Mouse (Mus musculus) bone marrow, adult 2 months (tissue): Measurements from ENCODE around the gene Scarb1. TPM values are rescaled to one million over a fixed set of nuclear protein-coding genes. Genes with fewer than 3 reads are reported as not detected.

ENCODE experiments used
- H3K27ac ChIP-seq: fragments of 200-500 bp; 2 replicates; pipeline ENCODE4 v1.5.1; 2012; ENCODE audit warnings: low read depth, mild to moderate bottlenecking, control low read depth, inconsistent platforms, low read length; ENCODE audit not compliant: control insufficient read depth, poor library complexity, insufficient read depth
- H3K4me1 ChIP-seq: fragments of 200-500 bp; 2 replicates; pipeline ENCODE4 v1.6.1; 2011; ENCODE audit warnings: low read length; ENCODE audit not compliant: control insufficient read depth, insufficient read depth
- H3K4me3 ChIP-seq: fragments of 200-500 bp; replicated peaks from 2 replicates; pipeline ENCODE3; 2011; ENCODE audit warnings: mild to moderate bottlenecking, low read depth, low read length, control low read depth; ENCODE audit not compliant: control insufficient read depth
- CTCF ChIP-seq: fragments of 200-500 bp; IDR thresholded peaks from 2 replicates; pipeline ENCODE4 v1.5.1; 2011; ENCODE audit warnings: low read length, control low read depth; ENCODE audit not compliant: control insufficient read depth, insufficient read depth
- POLR2A ChIP-seq: fragments of 200-500 bp; IDR thresholded peaks from 2 replicates; pipeline ENCODE4 v1.6.1; 2011; ENCODE audit warnings: low read depth, mild to moderate bottlenecking, control low read depth, low read length, borderline replicate concordance; ENCODE audit not compliant: control insufficient read depth
- WGBS: fragments of 180-500 bp; shearing (Covaris S2); methylation state at CpG from one replicate; pipeline ENCODE4 v1.1.7; 2018; 5-methylcytosine and 5-hydroxymethylcytosine counted together
- polyA plus RNA-seq: library from polyadenylated mRNA; stranded (reverse); fragments of >200 nt; gene quantifications from 2 replicates; pipeline ENCODE4 v1.2.4, GENCODE M21; 2011; ENCODE audit warnings: low replicate concordance; ENCODE audit not compliant: missing spikeins, insufficient read depth, insufficient read length

Gene Scarb1
- polyA plus RNA-seq, 1 experiment, result 26.9 TPM

GRCm38 (mm10) chr5:125339851-125340531, 903 bp downstream of the Scarb1 start:
- no peak for TF ChIP-seq POLR2A
- TF ChIP-seq CTCF, result no peak
- Histone ChIP-seq H3K4me1 (peaks cover 8% of the 10 kb centered on the region; the same call in 1 of the 2 replicates), H3K4me3 (peak overlapping the region; percentile 93), H3K27ac (peak overlapping the region; percentile 57)
- WGBS, result 2% methylated on average over 25 of the region's 25 CpGs

GRCm38 (mm10) chr5:125339108-125339751, 1.7 kb downstream of the Scarb1 start:
- H3K27ac ChIP-seq, result peak overlapping the region; percentile 57
- 0 out of 2 replicates have a peak, but pooled peaks have one; percentile 40 for TF ChIP-seq POLR2A
- TF ChIP-seq CTCF, result no peak
- WGBS, result 1% methylated on average over 18 of the region's 18 CpGs
- H3K4me1 ChIP-seq, result peaks cover 8% of the 10 kb centered on the region; the same call in 1 of the 2 replicates
- peak overlapping the region; percentile 93 for H3K4me3 ChIP-seq

- 83% methylated on average over 7 of the region's 7 CpGs for WGBS
- peaks cover 12% of the 10 kb centered on the region for H3K4me1 ChIP-seq
- H3K27ac ChIP-seq, result peak overlapping the region; percentile 35; the same call in 1 of the 2 replicates
Observed at GRCm38 (mm10) chr5:125337526-125337925, 3.4 kb downstream of the Scarb1 start.

GRCm38 (mm10) chr5:125337012-125337411, 3.9 kb downstream of the Scarb1 start:
- TF ChIP-seq CTCF, result no peak
- no peak for TF ChIP-seq POLR2A
- Histone ChIP-seq H3K27ac (peak overlapping the region; percentile 35; the same call in 1 of the 2 replicates), H3K4me1 (peaks cover 12% of the 10 kb centered on the region), H3K4me3 (no peak overlapping the region)
- 22% methylated on average over 9 of the region's 9 CpGs for WGBS

More at GRCm38 (mm10) chr5:125337526-125337925, 3.4 kb downstream of the Scarb1 start:
- H3K4me3 ChIP-seq, result no peak overlapping the region
- TF ChIP-seq CTCF (no peak), POLR2A (no peak)

- 40% methylated on average over 6 of the region's 6 CpGs for WGBS
- TF ChIP-seq CTCF (no peak), POLR2A (no peak)
- Histone ChIP-seq H3K4me1 (peaks cover 8% of the 10 kb centered on the region), H3K27ac (no peak overlapping the region), H3K4me3 (no peak overlapping the region)
Observed at GRCm38 (mm10) chr5:125333009-125333408, 7.9 kb downstream of the Scarb1 start.

GRCm38 (mm10) chr5:125332333-125332732, 8.6 kb downstream of the Scarb1 start:
- TF ChIP-seq POLR2A, result no peak
- TF ChIP-seq CTCF, result no peak
- 89% methylated on average over 4 of the region's 4 CpGs for WGBS
- Histone ChIP-seq H3K27ac (no peak overlapping the region), H3K4me1 (peaks cover 5% of the 10 kb centered on the region), H3K4me3 (no peak overlapping the region)

GRCm38 (mm10) chr5:125331811-125332210, 9.1 kb downstream of the Scarb1 start:
- Histone ChIP-seq H3K27ac (no peak overlapping the region), H3K4me3 (no peak overlapping the region), H3K4me1 (peaks cover 3% of the 10 kb centered on the region)
- 90% methylated on average over 3 of the region's 3 CpGs for WGBS
- TF ChIP-seq POLR2A (no peak), CTCF (no peak)

- Histone ChIP-seq H3K4me1 (peaks cover 3% of the 10 kb centered on the region), H3K4me3 (no peak overlapping the region), H3K27ac (no peak overlapping the region)
- TF ChIP-seq CTCF, result no peak
- no peak for TF ChIP-seq POLR2A
- WGBS, result 70% methylated on average over 3 of the region's 3 CpGs
Observed at GRCm38 (mm10) chr5:125331094-125331493, 9.8 kb downstream of the Scarb1 start.
